Mouse (Mus musculus): ENCODE measurements around the gene Ccl6. TPM values are rescaled to one million over a fixed set of nuclear protein-coding genes. Genes with fewer than 3 reads are reported as not detected.

Ccl6 gene
- total and polyA plus RNA-seq, 3 experiments: 0.30 to 1.2 (median 0.93) TPM

- no peak overlapping the region for H3K27ac ChIP-seq (ENCODE audit: insufficient read depth, low read depth)
- H3K9me3 ChIP-seq (replicated peaks; ENCODE audit: low read length): peaks cover 6% of the 10 kb centered on the region
- H3K27me3 ChIP-seq (replicated peaks): no peaks in the 10 kb centered on the region
- DNase-seq (ENCODE audit: extremely low read depth): no peak
- no peaks in the 10 kb centered on the region for H3K79me2 ChIP-seq (replicated peaks; ENCODE audit: control insufficient read depth, extremely low read depth, insufficient read depth, poor library complexity, severe bottlenecking)
- no peak overlapping the region for H3K4me3 ChIP-seq (replicated peaks in 1 of 3; ENCODE audit: low read depth in 2 of 3, low read length in 2 of 3, poor library complexity in 1 of 3)
- in situ Hi-C loops (cut with MboI; ENCODE audit: low pct_ligation_motif_present, low pct_unique_long_range_greater_than_20kb, low sequenced_read_pairs) (no loop called here), dilution Hi-C loops (cut with MboI; ENCODE audit: extremely low pct_ligation_motif_present, extremely low pct_unique_long_range_greater_than_20kb, low sequenced_read_pairs) (no loop called here)
- H3K4me2 ChIP-seq (ENCODE audit: insufficient read depth, low read depth, poor library complexity, severe bottlenecking): no peak overlapping the region
- H3K36me3 ChIP-seq (replicated peaks in 1 of 2; ENCODE audit: control insufficient read depth in 1 of 2, insufficient read depth in 1 of 2, low read length in 1 of 2): peaks cover 0 to 6% of the 10 kb centered on the region in 2 experiments
- peak; percentile 97 for TF ChIP-seq MAFK (IDR thresholded peaks at IDR 0.05; ENCODE audit: insufficient replicate concordance, low read length)
- TF ChIP-seq ZKSCAN1 (IDR thresholded peaks at IDR 0.05; ENCODE audit: borderline replicate concordance, low read depth, low read length): peak; percentile 56
- no peak for TF ChIP-seq RAD21 (IDR thresholded peaks at IDR 0.05; ENCODE audit: low read depth, low read length)
- peaks cover 18 to 47% of the 10 kb centered on the region in 2 experiments for H3K4me1 ChIP-seq (ENCODE audit: control insufficient read depth in 1 of 2, insufficient read depth in 2 of 2)
- no peak overlapping the region for H3K9ac ChIP-seq (ENCODE audit: insufficient read depth, low read depth)
Observed at GRCm38 (mm10) chr11:83540931-83541330, 52.0 kb downstream of the Ccl6 start.

GRCm38 (mm10) chr11:83538705-83539314 is 54.1 kb downstream of the Ccl6 start:
- in situ Hi-C loops (cut with MboI; ENCODE audit: low pct_ligation_motif_present, low pct_unique_long_range_greater_than_20kb, low sequenced_read_pairs) (no loop called here), dilution Hi-C loops (cut with MboI; ENCODE audit: extremely low pct_ligation_motif_present, extremely low pct_unique_long_range_greater_than_20kb, low sequenced_read_pairs) (no loop called here)
- Histone ChIP-seq H3K27me3 (replicated peaks) (no peaks in the 10 kb centered on the region), H3K4me1 (ENCODE audit: control insufficient read depth in 1 of 2, insufficient read depth in 2 of 2) (peaks cover 22 to 54% of the 10 kb centered on the region in 2 experiments), H3K36me3 (replicated peaks in 1 of 2; ENCODE audit: control insufficient read depth in 1 of 2, insufficient read depth in 1 of 2, low read length in 1 of 2) (peaks cover 0 to 6% of the 10 kb centered on the region in 2 experiments), H3K9ac (ENCODE audit: insufficient read depth, low read depth) (no peak overlapping the region), H3K79me2 (replicated peaks; ENCODE audit: control insufficient read depth, extremely low read depth, insufficient read depth, poor library complexity, severe bottlenecking) (no peaks in the 10 kb centered on the region), H3K4me2 (ENCODE audit: insufficient read depth, low read depth, poor library complexity, severe bottlenecking) (no peak overlapping the region), H3K9me3 (replicated peaks; ENCODE audit: low read length) (peaks cover 6% of the 10 kb centered on the region), H3K4me3 (replicated peaks in 1 of 3; ENCODE audit: low read depth in 2 of 3, low read length in 2 of 3, poor library complexity in 1 of 3) (no peak overlapping the region), H3K27ac (ENCODE audit: insufficient read depth, low read depth) (no peak overlapping the region)
- no peak for DNase-seq (ENCODE audit: extremely low read depth)
- no peak for TF ChIP-seq IRF4 (IDR thresholded peaks at IDR 0.05; ENCODE audit: low read depth, low read length)
- TF ChIP-seq MEF2A (IDR thresholded peaks at IDR 0.05; ENCODE audit: borderline replicate concordance, low read depth, low read length): no peak
- no peak for TF ChIP-seq ZNF384 (IDR thresholded peaks at IDR 0.05; ENCODE audit: low read depth, low read length)
- TF ChIP-seq ZKSCAN1 (IDR thresholded peaks at IDR 0.05; ENCODE audit: borderline replicate concordance, low read depth, low read length): no peak
- TF ChIP-seq MYC (IDR thresholded peaks at IDR 0.05; ENCODE audit: low read depth, low read length): no peak
- TF ChIP-seq UBTF (IDR thresholded peaks at IDR 0.05; ENCODE audit: low read depth, low read length): no peak

Other genes with a start within 250 kb of the Ccl6 start
- 0.21 and 0.42 TPM in 2 replicates for gene Rasl10b, start 183.9 kb downstream of the Ccl6 start, total RNA-seq (2012; rRNA removed)
- not detected in 2 replicates for gene Rasl10b, start 183.9 kb downstream of the Ccl6 start, total RNA-seq (2014; rRNA removed)
- 0.08 TPM in 1 of 2 replicates, not detected in the other for gene Rasl10b, start 183.9 kb downstream of the Ccl6 start, polyA plus RNA-seq (2012; ENCODE audit: insufficient read length, low read depth)
- not detected in 2 replicates for gene Gas2l2, start 163.6 kb downstream of the Ccl6 start, total RNA-seq (2012; rRNA removed)
- gene Gas2l2, start 163.6 kb downstream of the Ccl6 start, total RNA-seq (2014; rRNA removed): not detected in 2 replicates
- not detected in 2 replicates for gene Gas2l2, start 163.6 kb downstream of the Ccl6 start, polyA plus RNA-seq (2012; ENCODE audit: insufficient read length, low read depth)
- 0.21 and 0.55 TPM in 2 replicates for gene 1700020L24Rik, start 155.4 kb downstream of the Ccl6 start, total RNA-seq (2012; rRNA removed)
- gene 1700020L24Rik, start 155.4 kb downstream of the Ccl6 start, total RNA-seq (2014; rRNA removed): not detected in 2 replicates
- 0.34 and 0.40 TPM in 2 replicates for gene 1700020L24Rik, start 155.4 kb downstream of the Ccl6 start, polyA plus RNA-seq (2012; ENCODE audit: insufficient read length, low read depth)
- gene Mmp28, start 130.0 kb downstream of the Ccl6 start, total RNA-seq (2012; rRNA removed): 0.04 and 0.17 TPM in 2 replicates
- not detected in 2 replicates for gene Mmp28, start 130.0 kb downstream of the Ccl6 start, total RNA-seq (2014; rRNA removed)
- gene Mmp28, start 130.0 kb downstream of the Ccl6 start, polyA plus RNA-seq (2012; ENCODE audit: insufficient read length, low read depth): not detected in 2 replicates
- gene Taf15, start 120.0 kb downstream of the Ccl6 start, total RNA-seq (2012; rRNA removed): 60.4 and 69.8 TPM in 2 replicates
- 38.8 and 39.5 TPM in 2 replicates for gene Taf15, start 120.0 kb downstream of the Ccl6 start, total RNA-seq (2014; rRNA removed)
- 367 and 488 TPM in 2 replicates for gene Taf15, start 120.0 kb downstream of the Ccl6 start, polyA plus RNA-seq (2012; ENCODE audit: insufficient read length, low read depth)
- gene Heatr9, start 70.9 kb downstream of the Ccl6 start, total RNA-seq (2012; rRNA removed): not detected in 2 replicates
- not detected in 2 replicates for gene Heatr9, start 70.9 kb downstream of the Ccl6 start, total RNA-seq (2014; rRNA removed)
- not detected in 2 replicates for gene Heatr9, start 70.9 kb downstream of the Ccl6 start, polyA plus RNA-seq (2012; ENCODE audit: insufficient read length, low read depth)
- 0.68 TPM in 1 of 2 replicates, not detected in the other for gene Ccl5, start 62.6 kb downstream of the Ccl6 start, total RNA-seq (2012; rRNA removed)
- 0.60 TPM in 1 of 2 replicates, not detected in the other for gene Ccl5, start 62.6 kb downstream of the Ccl6 start, total RNA-seq (2014; rRNA removed)
- 1.3 and 1.9 TPM in 2 replicates for gene Ccl5, start 62.6 kb downstream of the Ccl6 start, polyA plus RNA-seq (2012; ENCODE audit: insufficient read length, low read depth)
- 0.42 TPM in 1 of 2 replicates, not detected in the other for gene Ccl9, start 14.5 kb downstream of the Ccl6 start, total RNA-seq (2012; rRNA removed)
- 0.63 and 0.67 TPM in 2 replicates for gene Ccl9, start 14.5 kb downstream of the Ccl6 start, total RNA-seq (2014; rRNA removed)
- 0.64 and 0.81 TPM in 2 replicates for gene Ccl9, start 14.5 kb downstream of the Ccl6 start, polyA plus RNA-seq (2012; ENCODE audit: insufficient read length, low read depth)
- not detected in 2 replicates for gene Rpl9-ps1, start 52.5 kb upstream of the Ccl6 start, total RNA-seq (2012; rRNA removed)
- not detected in 2 replicates for gene Rpl9-ps1, start 52.5 kb upstream of the Ccl6 start, total RNA-seq (2014; rRNA removed)
- gene Rpl9-ps1, start 52.5 kb upstream of the Ccl6 start, polyA plus RNA-seq (2012; ENCODE audit: insufficient read length, low read depth): not detected in 2 replicates
- 3.2 and 5.0 TPM in 2 replicates for gene Ccl3, start 56.3 kb upstream of the Ccl6 start, total RNA-seq (2012; rRNA removed)
- gene Ccl3, start 56.3 kb upstream of the Ccl6 start, total RNA-seq (2014; rRNA removed): 6.7 and 10.6 TPM in 2 replicates
- 15.6 and 18.4 TPM in 2 replicates for gene Ccl3, start 56.3 kb upstream of the Ccl6 start, polyA plus RNA-seq (2012; ENCODE audit: insufficient read length, low read depth)
- 6.9 and 7.2 TPM in 2 replicates for gene Ccl4, start 69.5 kb upstream of the Ccl6 start, total RNA-seq (2012; rRNA removed)
- gene Ccl4, start 69.5 kb upstream of the Ccl6 start, total RNA-seq (2014; rRNA removed): 7.6 and 12.7 TPM in 2 replicates
- gene Ccl4, start 69.5 kb upstream of the Ccl6 start, polyA plus RNA-seq (2012; ENCODE audit: insufficient read length, low read depth): 24.2 and 26.1 TPM in 2 replicates
- not detected in 2 replicates for gene Wfdc17, start 110.9 kb upstream of the Ccl6 start, total RNA-seq (2012; rRNA removed)
- not detected in 2 replicates for gene Wfdc17, start 110.9 kb upstream of the Ccl6 start, total RNA-seq (2014; rRNA removed)
- gene Wfdc17, start 110.9 kb upstream of the Ccl6 start, polyA plus RNA-seq (2012; ENCODE audit: insufficient read length, low read depth): not detected in 2 replicates
- gene Wfdc18, start 115.9 kb upstream of the Ccl6 start, total RNA-seq (2012; rRNA removed): not detected in 2 replicates
- gene Wfdc18, start 115.9 kb upstream of the Ccl6 start, total RNA-seq (2014; rRNA removed): not detected in 2 replicates
- gene Wfdc18, start 115.9 kb upstream of the Ccl6 start, polyA plus RNA-seq (2012; ENCODE audit: insufficient read length, low read depth): not detected in 2 replicates
- gene Wfdc21, start 153.9 kb upstream of the Ccl6 start, total RNA-seq (2012; rRNA removed): 1.6 and 3.3 TPM in 2 replicates
- 8.3 and 14.7 TPM in 2 replicates for gene Wfdc21, start 153.9 kb upstream of the Ccl6 start, total RNA-seq (2014; rRNA removed)
- 2.6 and 3.4 TPM in 2 replicates for gene Wfdc21, start 153.9 kb upstream of the Ccl6 start, polyA plus RNA-seq (2012; ENCODE audit: insufficient read length, low read depth)
- 17.6 and 18.3 TPM in 2 replicates for gene Heatr6, start 160.6 kb upstream of the Ccl6 start, total RNA-seq (2012; rRNA removed)
- 14.9 and 17.4 TPM in 2 replicates for gene Heatr6, start 160.6 kb upstream of the Ccl6 start, total RNA-seq (2014; rRNA removed)
- 21.0 and 24.4 TPM in 2 replicates for gene Heatr6, start 160.6 kb upstream of the Ccl6 start, polyA plus RNA-seq (2012; ENCODE audit: insufficient read length, low read depth)

Measured in CH12.LX (cell line).